Mouse (Mus musculus): ENCODE results near the gene Psmb8.
A peak's percentile ranks its signal among the peaks of the same experiment; 100 is the strongest.
"Not testable (repeated sequence)": the region's sequence is repeated elsewhere in the genome, so short reads cannot be mapped to it uniquely, and the experiment has no call there.

Psmb8 gene

GRCm38 (mm10) chr17:34211746-34212365 is 14.3 kb downstream of the Psmb8 start:
- no peak for DNase-seq (ENCODE audit: low read depth, low spot score)

DNA sequence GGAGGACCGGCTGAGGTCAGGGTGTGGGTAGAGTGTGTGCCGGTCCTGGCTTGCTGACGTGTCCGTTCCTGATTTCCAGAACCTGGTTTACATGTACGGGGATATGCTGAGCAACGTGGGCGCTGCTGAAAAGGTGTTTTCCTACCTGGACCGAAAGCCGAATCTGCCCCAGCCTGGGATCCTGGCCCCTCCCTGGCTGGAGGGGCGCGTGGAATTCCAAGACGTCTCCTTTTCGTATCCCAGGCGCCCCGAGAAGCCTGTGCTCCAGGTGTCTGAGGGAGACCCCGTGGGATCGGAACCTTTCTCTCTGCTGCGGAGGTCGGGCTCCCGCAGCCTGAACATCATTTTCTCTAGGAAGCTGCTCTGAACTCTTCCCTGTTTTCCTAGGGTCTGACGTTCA is 16.4 kb downstream of the Psmb8 start:
- no peak for DNase-seq (ENCODE audit: low read depth, low spot score)

DNA sequence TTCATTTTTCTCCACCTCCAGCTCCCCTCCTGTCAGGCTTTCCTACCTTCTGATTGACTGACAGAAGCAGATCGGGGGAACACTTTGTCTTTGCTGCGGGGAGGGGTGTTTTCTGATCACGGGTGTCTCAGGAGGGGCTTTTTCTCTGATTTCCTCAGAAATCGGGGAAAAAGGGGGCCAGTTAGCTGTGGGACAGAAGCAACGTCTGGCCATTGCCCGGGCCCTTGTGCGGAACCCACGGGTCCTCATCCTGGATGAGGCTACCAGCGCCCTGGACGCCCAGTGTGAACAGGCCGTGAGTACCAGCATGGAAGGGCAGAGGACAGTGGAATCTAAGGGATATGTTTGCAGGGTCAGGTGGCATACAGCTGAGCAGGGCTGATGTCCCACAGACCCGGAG is 17.7 kb downstream of the Psmb8 start:
- DNase-seq (ENCODE audit: low read depth, low spot score), result no peak

GRCm38 (mm10) chr17:34217216-34217928 is 19.9 kb downstream of the Psmb8 start:
- DNase-seq (ENCODE audit: low read depth, low spot score), result no peak

DNA sequence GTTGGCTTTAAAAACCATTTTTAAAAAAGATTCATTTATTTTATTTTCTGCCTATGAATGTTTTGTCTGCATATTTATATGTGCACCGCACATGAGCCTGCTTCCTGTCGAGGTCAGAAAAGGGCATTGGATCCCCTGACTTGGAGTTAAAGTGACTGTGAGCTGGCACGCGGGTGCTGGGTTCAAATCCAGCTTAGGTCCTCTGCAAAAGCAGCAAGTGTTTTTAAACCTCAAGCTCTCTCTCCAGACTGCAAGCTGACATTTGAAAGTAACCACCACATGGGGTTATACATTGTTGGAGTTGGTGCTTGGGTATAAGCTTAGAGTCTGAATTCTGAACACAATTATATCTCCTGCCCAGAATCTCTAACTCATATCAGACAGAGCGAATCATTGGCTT is 20.5 kb downstream of the Psmb8 start:
- DNase-seq (ENCODE audit: low read depth, low spot score), result no peak

- no peak for DNase-seq (ENCODE audit: low read depth, low spot score)
These were observed 21.2 kb downstream of the Psmb8 start for GRCm38 (mm10) chr17:34218675-34219074.

- DNase-seq (ENCODE audit: low read depth, low spot score), result not testable (repeated sequence)
These were observed 21.6 kb downstream of the Psmb8 start for GRCm38 (mm10) chr17:34219096-34219495.

- DNase-seq (ENCODE audit: low read depth, low spot score), result not testable (repeated sequence)
These were observed 22.3 kb downstream of the Psmb8 start for GRCm38 (mm10) chr17:34219801-34220200.

GRCm38 (mm10) chr17:34220401-34220800 is 22.9 kb downstream of the Psmb8 start:
- DNase-seq (ENCODE audit: low read depth, low spot score), result not testable (repeated sequence)

DNA sequence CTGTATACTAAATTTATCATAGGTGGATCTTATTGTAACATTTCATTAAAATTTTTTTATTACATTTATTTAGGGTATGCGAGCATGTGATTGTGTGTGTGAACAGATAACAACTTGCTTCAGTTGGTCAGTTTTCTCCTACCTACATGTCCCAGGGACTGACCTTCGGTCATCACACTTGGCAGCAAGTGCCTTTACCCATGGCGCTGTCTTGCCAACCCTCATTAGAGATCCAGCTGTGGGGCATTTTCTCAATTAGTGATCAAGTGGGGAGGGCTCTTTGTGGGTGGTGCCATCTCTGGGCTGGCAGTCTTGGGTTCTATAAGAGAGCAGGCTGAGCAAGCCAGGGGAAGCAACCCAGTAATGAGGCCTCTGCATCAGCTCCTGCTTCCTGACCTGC is 27.3 kb downstream of the Psmb8 start:
- no peak for DNase-seq (ENCODE audit: low read depth, low spot score)

GRCm38 (mm10) chr17:34225426-34225825 is 27.9 kb downstream of the Psmb8 start:
- DNase-seq (ENCODE audit: low read depth, low spot score), result no peak

DNA sequence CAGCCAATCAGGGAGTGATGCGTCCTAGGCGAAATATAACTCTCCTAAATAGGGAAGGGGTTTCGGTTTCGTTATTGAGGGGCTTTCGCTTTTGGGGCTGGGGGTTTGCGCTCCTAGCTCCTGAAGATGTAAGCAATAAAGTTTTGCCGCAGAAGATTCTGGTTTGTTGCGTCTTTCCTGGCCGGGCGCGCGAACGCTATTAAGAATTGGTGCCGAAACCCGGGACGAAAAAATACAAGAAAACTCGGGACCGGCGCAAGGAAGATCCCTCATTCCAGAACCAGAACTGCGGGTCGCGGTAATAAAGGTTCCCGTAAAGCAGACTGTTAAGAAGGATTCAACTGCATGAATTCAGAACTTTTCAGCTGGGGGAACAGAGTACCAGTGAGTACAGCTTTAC is 28.4 kb downstream of the Psmb8 start:
- DNase-seq (ENCODE audit: low read depth, low spot score), result not testable (repeated sequence)

DNA sequence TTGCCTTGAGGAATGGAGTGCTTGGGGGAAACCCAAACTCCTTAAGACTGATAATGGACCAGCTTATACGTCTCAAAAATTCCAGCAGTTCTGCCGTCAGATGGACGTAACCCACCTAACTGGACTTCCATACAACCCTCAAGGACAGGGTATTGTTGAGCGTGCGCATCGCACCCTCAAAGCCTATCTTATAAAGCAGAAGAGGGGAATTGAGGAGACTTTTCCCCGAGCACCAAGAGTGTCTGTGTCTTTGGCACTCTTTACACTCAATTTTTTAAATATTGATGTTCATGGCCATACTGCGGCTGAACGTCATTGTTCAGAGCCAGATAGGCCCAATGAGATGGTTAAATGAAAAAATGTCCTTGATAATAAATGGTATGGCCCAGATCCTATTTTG is 33.5 kb downstream of the Psmb8 start:
- not testable (repeated sequence) for DNase-seq (ENCODE audit: low read depth, low spot score)

GRCm38 (mm10) chr17:34232021-34232420 is 34.5 kb downstream of the Psmb8 start:
- not testable (repeated sequence) for DNase-seq (ENCODE audit: low read depth, low spot score)

- DNase-seq (ENCODE audit: low read depth, low spot score), result peak; percentile 33
These were observed 37.4 kb downstream of the Psmb8 start for GRCm38 (mm10) chr17:34234926-34235325.

DNA sequence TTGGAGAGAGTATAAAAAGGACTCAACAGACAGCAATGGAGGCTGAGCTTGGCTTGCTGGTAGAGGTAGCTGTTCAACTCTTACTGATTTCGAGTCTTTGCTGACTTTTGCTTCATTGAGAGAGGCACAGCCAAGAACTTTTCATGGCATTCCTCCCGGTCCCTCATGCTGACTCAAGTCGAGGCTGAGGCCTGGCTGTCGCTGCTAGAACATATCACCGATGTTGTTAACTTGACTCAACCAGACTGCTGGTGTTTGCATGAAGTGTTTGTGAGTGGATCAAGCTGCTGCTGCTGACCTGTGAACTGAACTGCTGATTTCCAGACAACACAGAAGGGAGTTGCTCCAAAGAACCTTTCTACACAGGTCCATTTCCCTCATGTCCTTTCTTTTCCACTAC is 39.2 kb downstream of the Psmb8 start:
- DNase-seq (ENCODE audit: low read depth, low spot score), result no peak

DNA sequence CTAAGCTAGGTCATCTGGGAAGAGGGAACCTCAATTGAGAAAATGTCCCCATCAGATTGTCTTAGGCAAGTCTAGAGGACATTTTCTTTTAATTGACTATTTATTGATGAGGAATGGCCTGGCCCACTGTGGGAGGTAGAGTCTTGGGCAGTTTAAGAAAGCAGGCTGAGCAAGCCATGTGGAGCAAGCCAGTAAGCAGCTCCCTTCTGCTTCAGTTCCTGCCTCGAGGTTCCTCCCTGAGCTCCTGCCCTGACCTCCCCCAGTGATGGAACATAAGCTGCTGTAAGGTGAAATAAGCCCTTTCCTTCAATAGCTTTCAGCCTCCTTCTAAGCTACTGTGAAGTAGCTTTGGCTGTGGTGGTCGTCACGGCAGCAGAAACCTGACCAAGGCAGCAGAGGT is 40.2 kb downstream of the Psmb8 start:
- no peak for DNase-seq (ENCODE audit: low read depth, low spot score)

DNA sequence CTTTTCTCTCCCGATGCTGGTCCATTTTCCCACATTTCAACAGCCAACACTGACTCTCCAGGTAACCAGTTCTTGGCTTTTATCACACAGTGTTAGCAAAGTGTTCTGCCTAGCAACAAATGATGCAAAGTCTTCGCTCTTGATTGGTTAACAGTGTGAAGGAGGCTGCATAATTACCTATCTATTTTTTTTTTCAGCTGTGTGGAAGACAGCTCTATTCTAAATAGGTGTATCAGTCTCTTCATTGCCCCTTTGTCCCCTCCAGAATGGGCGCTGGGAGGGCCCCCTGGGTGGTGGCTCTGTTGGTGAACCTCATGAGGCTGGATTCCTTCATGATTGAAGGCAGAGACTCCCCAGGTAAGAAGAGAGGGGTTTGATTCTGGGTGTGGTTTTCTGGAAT is 41.2 kb downstream of the Psmb8 start, which contains the start of gene H2-Ob:
H2-Ob (plus strand) TSS at position 198 of the 400 bp plus-strand sequence.
- DNase-seq (ENCODE audit: low read depth, low spot score), result no peak

- no peak for DNase-seq (ENCODE audit: low read depth, low spot score)
These were observed 42.1 kb downstream of the Psmb8 start for GRCm38 (mm10) chr17:34239601-34240041.

- DNase-seq (ENCODE audit: low read depth, low spot score), result no peak
These were observed 42.8 kb downstream of the Psmb8 start for GRCm38 (mm10) chr17:34240366-34240765.

DNA sequence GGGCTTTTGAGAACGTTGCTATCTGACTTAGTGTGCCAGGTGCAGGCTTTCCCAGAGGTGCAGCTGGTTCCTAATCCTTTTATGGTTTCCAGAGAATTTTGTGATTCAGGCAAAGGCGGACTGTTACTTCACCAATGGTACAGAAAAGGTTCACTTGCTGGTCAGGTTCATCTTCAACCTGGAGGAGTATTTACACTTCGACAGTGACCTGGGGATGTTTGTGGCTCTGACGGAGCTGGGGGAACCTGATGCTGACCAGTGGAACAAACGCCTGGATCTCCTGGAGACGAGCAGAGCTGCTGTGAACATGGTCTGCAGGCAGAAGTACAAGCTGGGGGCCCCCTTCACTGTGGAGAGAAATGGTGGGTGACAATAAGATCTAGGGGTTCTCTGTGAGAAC is 43.4 kb downstream of the Psmb8 start:
- no peak for DNase-seq (ENCODE audit: low read depth, low spot score)

DNA sequence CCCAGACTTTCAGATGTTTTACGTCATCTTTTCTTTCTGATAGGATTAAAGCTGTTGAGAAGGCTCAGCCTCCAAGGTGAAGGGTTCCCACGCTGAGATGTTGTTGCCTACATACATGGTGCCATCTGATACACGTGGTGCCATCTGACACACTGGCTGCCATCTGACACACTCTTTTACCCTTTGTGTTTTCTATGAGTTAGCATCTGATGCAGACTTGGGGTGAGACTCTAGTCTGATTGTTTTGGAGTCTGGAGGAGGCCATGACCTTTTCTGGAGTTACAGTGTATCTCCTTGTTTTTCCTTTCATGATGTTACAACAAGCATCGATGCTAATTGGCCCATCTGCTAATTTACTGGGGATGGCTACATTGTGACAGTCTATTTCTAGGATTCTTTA is 47.1 kb downstream of the Psmb8 start:
- DNase-seq (ENCODE audit: low read depth, low spot score), result no peak

- no peak for DNase-seq (ENCODE audit: low read depth, low spot score)
These were observed 49.5 kb downstream of the Psmb8 start for GRCm38 (mm10) chr17:34247047-34247446.
